Mouse (Mus musculus) right cerebral cortex, postnatal 36 days (tissue): ENCODE measurements around the gene Clic3.
"Not testable (repeated sequence)": the region's sequence is repeated elsewhere in the genome, so short reads cannot be mapped to it uniquely, and the experiment has no call there.

ENCODE experiments used
- DNase-seq, 2 experiments: peaks; one replicate each; pipeline ENCODE4 v3.0.0; 2022; ENCODE audit warnings: low spot score in 2 of 2, mixed read lengths in 1 of 2

The Clic3 gene

DNA sequence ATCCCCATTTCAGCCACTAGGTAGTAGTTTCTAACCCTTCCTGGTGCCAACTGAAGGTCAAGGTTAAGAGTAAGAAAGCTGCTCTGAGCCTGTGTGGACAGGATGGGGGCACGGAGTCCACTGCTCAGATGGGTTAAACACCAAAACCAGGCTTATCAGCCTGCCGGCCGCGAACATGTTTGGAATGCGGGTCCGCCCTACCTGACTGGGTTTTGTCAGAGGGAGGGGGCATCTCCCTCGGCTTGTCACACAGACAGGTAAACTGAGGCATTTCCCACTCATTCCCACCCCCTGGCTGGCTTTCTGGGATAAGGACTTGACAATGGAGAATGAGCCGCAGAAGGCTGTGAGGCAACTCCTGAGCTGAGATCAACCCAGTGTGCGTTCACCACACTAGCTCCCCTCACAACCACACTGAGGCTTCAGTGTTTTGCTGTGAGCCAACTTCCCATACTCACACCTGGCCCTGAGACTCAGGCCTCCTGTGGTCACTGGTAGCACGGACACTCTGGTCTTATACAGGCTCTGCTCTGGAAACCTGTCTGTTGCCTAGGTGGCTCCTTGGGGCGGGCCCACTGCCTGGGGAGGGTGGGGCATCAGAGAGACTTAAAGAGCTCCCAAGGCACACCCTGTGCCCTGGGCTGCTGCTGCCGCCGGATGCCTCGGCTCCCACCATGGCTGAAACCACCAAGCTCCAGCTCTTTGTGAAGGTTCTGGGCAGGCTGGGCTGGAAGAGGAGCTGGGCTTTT lies at the start of gene Clic3:
Gene Clic3, plus strand, starts transcription at position 634 of the 749 bp plus-strand sequence.
- DNase-seq = no peak

DNA sequence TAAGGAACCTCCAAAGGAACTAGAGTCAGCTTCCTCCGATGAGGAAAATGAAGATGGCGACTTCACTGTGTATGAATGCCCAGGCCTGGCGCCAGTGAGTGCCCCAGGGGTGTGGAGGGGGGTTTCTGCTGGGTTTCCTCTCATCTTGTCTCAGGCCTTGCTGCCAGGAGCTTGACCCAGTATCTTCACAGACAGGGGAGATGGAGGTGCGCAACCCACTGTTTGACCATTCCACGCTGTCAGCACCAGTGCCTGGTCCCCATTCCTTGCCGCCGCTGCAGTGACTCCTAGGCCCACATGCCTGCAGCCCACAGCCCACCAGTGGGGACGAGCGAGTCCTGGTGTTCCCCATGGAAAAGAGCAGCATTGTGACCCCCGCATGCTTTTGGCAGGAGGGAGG lies 47.7 kb upstream of the Clic3 start:
- DNase-seq = no peak

DNA sequence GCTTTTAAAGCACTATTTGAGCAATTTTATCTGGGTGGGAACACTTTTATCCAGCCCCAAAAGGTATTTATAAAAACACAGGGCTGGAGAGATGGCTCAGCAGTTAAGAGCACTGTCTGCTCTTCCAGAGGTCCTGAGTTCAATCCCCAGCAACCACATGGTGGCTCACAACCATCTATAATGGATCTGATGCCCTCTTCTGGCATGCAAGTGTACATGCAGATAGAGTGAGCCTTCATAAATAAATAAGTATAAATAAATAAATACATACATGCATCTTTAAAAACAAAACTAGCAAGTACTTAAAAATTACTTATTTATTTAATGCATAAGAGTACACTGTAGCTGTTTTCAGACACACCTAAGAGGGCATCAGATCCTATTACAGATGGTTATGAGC lies 43.2 kb upstream of the Clic3 start:
- DNase-seq = not testable (repeated sequence)

DNA sequence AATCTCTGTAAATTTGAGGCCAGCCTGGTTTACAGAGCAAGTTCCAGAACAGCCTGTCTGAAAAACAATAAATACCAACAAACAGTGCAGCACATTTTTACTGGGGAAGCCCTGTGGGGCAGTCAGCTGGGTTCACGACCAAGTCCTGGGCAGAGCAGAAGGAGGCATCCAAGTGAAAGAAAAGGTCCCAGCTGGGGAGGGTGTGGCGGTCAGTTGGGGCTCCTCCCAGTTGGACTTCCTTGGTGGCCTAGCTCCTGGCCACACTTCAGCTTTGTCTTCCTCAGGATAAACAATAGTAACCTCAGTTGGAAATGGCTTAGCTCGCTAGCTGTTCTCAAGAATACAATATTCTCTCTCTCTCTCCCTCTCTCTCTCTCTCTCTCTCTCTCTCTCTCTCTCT lies 39.2 kb upstream of the Clic3 start:
- no peak for DNase-seq

DNA sequence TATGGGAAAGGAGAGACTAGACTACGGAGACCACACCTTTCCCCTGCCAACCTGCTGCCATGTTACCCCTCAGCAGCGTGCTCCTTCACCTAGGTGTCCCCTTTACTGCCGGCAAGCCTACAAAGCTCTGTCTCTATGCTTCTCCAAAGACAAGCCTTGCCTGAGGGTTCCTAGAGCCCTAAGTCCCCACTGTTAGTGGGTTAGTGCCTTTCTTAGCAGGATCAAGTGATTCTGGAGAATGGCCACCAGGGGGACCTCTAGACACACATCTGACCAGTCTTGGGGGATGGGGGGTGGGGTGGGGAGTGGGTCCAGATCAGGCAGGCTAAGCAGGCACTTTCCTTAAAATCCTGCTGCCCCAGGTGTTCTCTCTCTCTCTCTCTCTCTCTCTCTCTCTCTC lies 34.7 kb upstream of the Clic3 start:
- no peak for DNase-seq

DNA sequence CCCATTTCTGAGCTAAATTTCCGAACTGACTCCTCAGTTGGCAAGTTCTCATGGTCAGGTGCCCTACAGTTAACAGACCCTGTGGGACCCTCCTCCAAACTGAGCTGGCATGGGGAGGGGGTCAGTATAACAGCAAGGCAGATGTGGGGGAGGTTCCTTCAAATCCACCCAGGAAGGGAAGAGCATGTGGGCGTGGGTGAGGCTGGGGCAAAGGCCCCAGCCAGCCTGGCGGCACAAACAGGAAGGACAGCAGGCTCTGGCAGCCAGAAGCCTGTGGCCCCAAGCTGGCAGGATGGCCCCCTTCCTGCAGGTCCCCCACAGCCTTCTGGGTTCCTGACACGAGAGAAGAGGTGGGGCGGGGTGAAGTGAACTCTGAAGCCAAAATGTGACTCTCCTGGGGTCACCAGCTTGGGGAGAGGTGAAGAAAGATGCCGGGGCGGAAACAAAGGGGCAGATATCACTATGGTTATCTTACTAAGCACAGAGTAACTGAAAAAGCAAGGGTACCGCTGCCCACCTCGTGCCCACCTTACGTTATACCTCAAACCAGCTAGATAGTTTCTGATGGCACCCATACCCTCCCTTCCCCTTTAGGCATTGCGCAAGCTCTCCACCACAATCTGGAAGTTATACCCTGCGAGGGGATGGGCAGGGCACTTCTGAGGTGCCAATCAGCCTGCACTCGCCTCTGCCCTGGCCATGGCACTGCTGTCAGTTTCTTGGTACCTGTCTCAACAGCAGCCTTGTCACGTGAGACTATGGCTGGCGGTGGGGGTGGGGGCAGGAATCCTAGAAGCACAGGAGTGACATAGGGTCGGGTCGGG lies 33.8 kb upstream of the Clic3 start, which contains the start of gene Fut7:
Gene Fut7, plus strand, starts transcription at position 681 of the 824 bp plus-strand sequence.
- DNase-seq = no peak

DNA sequence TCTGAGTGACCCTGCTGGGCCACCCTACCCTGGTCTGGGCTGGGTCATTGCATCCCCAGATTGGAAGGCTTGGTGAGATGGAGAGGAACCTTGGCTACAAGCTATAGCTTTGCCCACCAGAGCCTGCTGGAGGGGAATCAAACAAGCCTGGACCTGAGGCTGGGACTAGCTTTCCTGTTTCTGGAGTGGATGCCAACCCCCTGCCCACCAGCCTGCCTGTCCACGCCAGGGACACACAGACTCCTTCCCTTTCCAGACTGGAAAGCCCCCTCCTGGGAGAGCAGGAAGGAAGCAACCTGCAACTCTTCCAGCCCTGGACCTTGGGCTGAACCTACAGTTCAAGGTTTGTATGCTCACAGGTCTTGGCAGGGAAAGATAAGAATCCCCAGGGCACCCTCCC lies 33.0 kb upstream of the Clic3 start:
- DNase-seq = no peak

DNA sequence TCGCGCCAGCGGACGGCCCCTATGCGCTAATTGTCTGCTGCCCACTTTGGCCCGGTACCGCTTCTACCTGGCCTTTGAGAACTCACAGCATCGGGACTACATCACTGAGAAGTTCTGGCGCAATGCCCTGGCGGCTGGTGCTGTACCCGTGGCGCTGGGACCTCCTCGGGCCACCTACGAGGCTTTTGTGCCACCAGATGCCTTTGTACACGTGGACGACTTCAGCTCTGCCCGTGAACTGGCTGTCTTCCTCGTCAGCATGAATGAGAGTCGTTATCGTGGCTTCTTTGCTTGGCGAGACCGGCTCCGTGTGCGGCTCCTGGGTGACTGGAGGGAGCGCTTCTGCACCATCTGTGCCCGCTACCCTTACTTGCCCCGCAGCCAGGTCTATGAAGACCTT lies 31.2 kb upstream of the Clic3 start:
- DNase-seq = no peak

DNA sequence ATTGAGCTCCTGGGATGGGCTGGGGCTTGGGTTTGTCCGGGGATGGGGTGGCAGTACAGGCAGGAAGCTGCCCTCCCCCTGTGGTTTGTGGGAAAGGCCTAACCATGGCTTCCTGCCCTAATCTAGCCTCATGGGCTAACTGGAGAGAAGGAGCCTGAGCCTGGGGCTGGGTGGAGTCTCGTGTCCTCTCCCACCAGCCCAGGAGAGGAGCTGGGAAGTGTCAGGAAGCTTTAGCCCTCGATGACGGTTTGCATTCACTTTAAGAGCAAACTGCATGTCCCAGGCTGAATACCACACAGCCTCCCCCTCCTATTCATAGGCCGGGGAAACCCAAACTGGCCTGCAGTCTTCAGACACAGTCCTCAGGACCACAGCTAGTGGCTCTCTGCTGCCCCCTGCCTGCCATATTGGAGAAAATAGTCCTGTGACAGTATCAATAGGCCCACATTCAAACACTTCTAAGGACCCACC lies 29.9 kb upstream of the Clic3 start:
- DNase-seq = peak in 1 of 2 experiments; percentile 46

DNA sequence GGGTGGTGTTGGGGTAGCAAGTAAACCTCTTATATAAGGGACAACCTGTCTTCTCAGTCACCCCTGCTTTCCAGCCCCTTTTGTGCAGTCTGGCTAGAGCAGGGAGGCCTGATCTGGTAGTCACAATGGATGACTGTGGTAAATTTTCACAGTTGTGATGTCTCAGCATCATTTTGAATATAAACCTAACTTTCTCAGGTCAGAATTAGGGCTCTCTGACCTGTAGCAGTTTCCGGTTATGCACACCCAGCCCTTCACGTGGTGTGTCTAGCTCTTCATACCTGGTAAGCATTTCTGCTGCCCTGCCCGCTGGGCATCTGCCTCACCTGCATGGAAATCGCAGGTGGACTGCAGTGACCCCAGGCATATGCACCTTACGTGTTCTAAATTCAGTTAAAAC lies 29.4 kb upstream of the Clic3 start:
- no peak for DNase-seq

DNA sequence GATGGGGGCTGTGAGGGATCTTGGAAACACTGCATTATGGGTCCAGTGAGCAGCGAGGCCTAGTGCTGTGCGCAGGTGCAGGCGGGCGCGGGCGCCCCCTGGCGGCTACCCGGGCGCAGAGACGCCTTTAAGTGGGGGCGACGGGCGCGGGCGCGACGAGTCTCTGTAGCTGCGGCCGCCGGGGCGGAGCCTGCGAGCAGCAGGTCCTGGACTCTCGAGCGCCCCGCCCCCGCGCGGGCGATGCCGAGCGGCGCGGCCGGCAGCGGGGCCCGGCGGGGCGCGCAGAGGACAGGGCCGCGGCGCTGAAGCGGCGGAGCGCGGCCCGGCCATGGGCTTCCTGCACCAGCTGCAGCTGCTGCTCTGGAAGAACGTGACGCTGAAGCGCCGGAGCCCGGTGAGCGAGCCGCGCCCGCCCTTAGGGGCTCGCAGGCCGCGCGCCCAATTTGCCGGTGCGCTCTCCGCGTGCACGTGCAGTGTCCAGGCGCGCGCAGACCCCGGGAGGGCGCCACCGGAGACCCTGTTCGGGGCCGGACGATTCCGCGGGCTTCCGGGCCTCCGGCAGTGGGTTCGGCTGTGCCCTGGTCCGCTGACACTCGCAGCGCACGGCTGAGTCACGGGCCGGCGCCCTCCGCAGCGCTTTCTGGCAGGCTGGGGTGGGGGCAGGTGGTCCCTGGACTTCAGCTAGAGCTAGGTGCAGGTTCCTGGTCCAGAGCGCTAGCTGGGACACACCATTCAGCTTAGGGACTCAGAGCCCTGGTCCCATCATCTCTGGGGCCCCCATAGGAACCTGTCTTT lies 28.0 kb upstream of the Clic3 start, which contains the start of gene Abca2:
Gene Abca2, plus strand, starts transcription at position 262 of the 795 bp plus-strand sequence.
- peak; percentile 95 to 96 for DNase-seq

DNA sequence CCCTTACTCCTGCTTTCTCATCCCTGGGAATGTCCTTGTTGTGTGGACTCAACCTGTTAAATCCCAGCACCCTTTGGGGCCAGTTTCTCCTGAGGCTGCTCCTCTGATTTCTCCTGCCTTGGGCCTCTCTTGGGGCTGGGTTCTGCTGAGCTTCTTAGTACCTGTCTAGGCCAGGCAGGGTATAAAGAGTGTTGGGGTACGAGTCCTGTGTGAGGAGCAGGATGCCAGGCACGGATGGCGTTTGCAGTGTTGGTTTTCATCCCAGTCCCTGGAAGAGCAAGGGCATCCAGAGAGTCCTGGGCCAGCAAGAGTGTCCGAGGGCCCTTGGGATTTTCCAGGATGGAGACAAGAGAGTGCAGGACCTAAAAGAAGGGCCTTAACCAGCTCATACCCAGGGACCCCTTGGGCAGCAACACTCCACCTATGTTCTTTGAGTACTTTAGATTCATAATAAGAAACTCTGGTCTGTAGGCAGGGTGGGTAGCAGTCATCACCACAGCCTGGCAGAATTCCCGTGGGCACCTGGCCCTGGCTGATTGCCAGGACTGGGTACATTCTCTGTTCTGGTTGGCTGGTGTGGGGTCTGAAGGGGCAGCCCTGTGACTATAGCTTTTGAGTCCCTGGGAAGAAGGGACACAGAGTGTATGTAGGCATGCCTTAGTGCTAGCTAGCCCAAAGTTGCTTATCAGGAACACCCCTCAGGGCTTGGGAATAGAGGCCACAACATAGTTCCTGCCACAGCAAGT lies 27.0 kb upstream of the Clic3 start:
- DNase-seq = no peak

DNA sequence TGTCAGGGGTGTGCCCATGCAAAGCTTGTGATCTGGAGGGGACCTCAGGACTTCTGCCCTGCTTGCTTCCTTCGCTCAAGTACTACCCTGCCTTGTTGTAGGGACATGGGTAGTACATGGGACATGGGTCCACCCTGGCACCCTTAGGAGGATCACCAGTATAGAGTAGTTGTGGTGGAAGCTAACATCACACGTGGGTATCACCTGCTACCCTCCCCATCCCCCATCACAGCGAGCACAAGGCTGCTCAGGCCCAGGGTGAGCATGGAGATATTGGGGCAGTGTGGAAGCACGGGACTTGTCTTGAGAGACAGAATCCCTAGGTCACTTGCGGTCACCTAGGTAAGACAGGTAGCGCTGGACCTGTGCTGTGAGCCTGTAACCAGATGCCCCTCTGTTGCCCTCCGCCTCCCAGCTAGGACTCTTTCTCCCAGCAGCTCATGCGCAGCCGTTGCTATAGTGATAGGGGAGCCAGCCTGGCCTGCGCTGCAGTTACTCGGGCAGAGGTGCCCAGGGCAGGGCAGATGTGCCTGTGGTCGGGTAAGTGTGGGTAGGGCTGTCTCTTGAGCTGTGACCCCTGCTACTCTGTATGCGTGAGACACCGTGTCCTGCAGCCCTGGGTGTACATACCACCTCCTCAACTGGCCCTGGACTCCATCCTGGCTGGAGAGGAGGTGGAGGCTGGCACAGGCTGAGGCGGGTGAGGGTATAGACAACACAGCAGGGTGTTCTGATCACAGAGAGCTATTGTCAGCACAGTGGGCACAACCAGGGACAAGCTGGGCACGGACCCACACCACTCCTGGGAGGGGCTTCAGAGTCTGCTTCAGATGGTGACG lies 26.0 kb upstream of the Clic3 start:
- DNase-seq = peak in 1 of 2 experiments; percentile 39

DNA sequence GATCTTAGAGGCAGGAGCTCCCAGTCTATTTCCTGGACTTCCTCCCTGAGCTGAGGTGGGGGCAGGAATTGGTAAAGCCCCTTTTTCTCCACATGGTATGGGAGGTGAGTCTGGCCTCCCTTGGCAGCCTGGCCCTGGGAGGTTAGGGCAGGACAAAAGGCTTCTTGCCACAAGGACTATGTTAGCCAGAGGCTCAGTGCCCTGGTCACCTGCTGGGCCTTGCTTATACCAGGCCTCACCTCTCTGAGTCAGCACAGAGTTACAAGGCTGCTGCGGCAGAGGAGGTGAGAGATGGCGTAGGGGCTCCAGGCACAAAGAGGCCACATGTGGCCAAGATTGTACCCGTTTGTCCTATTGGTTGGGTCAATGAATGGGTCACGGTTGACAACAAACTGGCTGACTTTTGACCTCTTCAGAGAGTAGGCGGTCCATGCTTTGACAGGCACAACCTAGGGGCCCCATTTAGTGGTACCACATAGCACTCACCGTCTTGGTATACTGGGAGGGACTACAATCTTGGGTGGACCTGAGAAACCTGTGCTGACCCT lies 25.3 kb upstream of the Clic3 start:
- DNase-seq = no peak

DNA sequence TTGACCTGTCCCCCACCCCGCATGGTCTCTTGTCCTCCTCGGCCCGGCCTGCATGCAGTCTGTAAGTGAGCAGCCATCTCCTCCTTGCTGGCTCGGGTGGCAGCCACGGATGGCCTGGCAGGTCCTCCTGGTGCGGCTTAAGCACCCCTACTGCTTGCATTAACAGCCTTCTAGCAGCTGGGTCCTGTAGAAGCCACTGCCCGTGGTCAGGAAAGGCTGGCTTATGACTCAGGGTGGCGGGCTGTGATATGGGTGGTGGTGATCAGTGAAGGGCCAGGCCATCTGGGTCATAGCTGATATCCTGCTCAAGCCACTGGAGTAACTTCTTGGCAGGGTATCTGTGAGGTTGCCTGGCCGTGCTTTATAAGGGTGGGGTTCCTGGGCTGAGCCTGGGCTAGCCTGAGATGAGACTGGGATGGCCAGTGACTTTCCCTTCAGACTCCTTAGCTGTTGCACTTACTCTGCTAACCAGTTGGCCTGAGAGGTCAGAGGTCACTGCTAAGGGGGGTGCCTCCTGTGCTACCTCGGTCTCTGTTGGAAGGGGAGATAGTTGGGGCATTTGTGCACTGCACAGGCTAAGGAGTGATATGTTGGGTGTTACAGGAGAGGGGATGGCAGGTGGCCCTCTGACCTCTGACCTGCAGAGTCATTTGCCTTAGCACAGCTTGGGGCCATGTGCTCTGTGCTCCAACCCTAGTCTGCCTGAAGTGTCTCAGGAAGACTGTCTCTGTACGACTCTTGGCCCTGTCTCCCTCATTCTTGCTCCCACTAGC lies 24.1 kb upstream of the Clic3 start:
- no peak for DNase-seq

DNA sequence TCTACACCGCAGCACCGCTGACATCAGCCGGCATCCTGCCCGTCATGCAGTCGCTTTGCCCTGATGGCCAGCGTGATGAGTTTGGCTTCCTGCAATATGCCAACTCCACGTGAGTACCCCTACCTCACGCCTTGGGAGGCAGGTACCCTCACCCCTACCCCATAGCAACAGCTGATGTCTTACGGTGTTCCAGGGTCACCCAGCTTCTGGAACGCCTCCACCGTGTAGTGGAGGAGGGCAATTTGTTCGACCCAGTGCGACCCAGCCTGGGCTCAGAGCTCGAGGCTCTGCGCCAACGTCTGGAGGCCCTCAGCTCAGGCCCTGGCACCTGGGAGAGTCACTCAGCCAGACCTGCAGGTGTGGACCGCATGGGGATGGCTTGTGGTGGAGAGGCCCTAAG lies 23.5 kb upstream of the Clic3 start:
- DNase-seq = no peak

DNA sequence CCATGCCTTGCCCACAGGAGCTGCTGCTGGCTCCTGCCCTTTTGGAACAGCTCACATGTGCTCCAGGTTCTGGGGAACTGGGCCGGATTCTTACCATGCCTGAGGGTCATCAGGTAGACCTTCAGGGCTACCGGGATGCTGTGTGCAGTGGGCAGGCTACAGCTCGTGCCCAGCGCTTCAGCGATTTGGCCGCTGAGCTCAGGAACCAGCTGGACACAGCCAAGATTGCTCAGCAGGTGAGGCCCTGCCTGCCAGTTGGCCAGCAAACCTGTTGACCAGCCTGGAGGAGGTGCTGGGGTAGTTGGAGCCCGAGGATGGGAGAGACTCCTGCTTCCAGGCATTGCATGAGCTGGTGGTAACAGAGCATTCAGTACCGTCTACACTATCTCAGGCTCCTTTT lies 22.3 kb upstream of the Clic3 start:
- DNase-seq = no peak

DNA sequence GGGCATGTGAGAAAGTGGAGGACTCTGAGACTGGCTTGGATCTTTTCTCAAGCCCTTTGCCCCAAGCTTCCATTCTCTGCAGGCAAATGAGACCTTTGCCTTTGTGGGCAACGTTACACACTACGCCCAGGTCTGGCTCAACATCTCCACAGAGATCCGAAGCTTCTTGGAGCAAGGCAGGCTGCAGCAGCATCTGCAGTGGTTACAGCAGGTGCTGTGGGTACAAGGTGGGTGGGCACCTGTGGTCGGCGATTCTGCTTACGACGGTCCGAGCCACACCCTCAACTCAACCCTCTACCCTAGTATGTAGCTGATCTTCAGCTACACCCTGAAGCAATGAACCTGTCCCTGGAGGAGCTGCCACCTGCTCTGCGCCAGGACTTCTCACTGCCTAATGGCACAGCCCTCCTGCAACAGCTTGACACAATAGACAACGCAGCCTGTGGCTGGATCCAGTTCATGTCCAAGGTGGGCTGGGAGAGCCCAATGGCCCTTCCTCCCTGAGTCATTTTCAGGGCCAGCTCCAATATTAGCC lies 20.3 kb upstream of the Clic3 start:
- no peak for DNase-seq

DNA sequence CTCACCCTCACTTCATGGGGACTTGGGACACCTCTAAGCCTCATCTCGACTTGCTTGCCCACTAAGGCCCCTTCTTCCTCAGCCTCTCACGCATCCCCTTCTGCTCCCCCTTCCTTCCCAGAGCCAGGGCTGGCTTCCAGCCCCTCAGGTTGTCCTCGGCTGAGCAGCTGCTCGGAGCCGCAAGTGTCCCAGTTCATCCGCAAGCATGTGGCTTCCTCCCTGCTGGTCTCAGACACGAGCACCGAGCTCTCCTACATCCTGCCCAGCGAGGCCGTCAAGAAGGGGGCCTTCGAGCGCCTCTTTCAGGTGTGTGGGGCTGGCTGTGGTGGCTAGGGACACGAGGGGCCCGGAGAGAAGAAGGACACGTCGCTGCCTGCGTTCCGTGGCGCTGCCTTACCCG lies 15.6 kb upstream of the Clic3 start:
- DNase-seq = no peak
